Comparison of ENCODE assay signal across 22 mouse cellular contexts in genomic region chr13:102889989-102890388, GRCm38 (mm10).
A peak's percentile ranks its signal among the peaks of the same experiment; 100 is the strongest.
DNase-seq lines count a peak whose midpoint lies in the region; ATAC-seq and TF ChIP-seq lines count a peak whose summit lies in the region.
"Had no signal": no experiment of that assay in that cellular context is flagged by ENCODE, and none has a peak within 500 bp of the region (broad histone marks: within the 10 kb centered on the region; RNA-seq: fewer than 3 reads in every experiment).

No protein-coding gene starts in this region.

- peak overlapping the region; percentile 46 for H3K4me3 ChIP-seq in gastrocnemius, adult 2 months
- H3K4me3 ChIP-seq in intestine, embryonic 15.5 days (replicated peaks), result no peak overlapping the region
- H3K4me3 ChIP-seq in small intestine, adult 2 months (ENCODE audit: low read depth, low read length), result peak overlapping the region; percentile 22
- H3K4me3 ChIP-seq: forebrain, embryonic 10.5 days; layer of hippocampus, adult 2 months; limb, embryonic 12.5 days; liver, embryonic 12.5 days; midbrain, embryonic 12.5 days had no signal

- H3K36me3 ChIP-seq in intestine, embryonic 15.5 days, result no peaks in the 10 kb centered on the region
- H3K36me3 ChIP-seq in small intestine, adult 2 months (ENCODE audit: control insufficient read depth, insufficient read depth, low read length), result no peaks in the 10 kb centered on the region
- H3K36me3 ChIP-seq: forebrain, embryonic 10.5 days; limb, embryonic 12.5 days; liver, embryonic 12.5 days; midbrain, embryonic 12.5 days had no signal

- 0 out of 2 replicates have a peak overlapping the region, but pooled peaks have one; percentile 33 for H3K4me2 ChIP-seq in intestine, embryonic 15.5 days (replicated peaks)
- H3K4me2 ChIP-seq: limb, embryonic 12.5 days; liver, embryonic 12.5 days; midbrain, embryonic 12.5 days had no signal

- peaks cover 25% of the 10 kb centered on the region for H3K4me1 ChIP-seq in intestine, embryonic 15.5 days (replicated peaks)
- H3K4me1 ChIP-seq in small intestine, adult 2 months (ENCODE audit: control insufficient read depth, insufficient read depth, insufficient read length, low read length), result peaks cover 14% of the 10 kb centered on the region

- H3K27me3 ChIP-seq in intestine, embryonic 15.5 days (replicated peaks), result no peaks in the 10 kb centered on the region
- no peaks in the 10 kb centered on the region for H3K27me3 ChIP-seq in small intestine, adult 2 months (ENCODE audit: control insufficient read depth, insufficient read depth, low read length)
- H3K27me3 ChIP-seq: limb, embryonic 12.5 days; liver, embryonic 12.5 days; midbrain, embryonic 12.5 days had no signal

- 60% methylated on average over 10 of the region's 10 CpGs for WGBS in intestine, embryonic 15.5 days
- WGBS in small intestine, adult 2 months, result 25% methylated on average over 10 of the region's 10 CpGs

- no peak for TF ChIP-seq POLR2A in small intestine, adult 2 months (IDR thresholded peaks at IDR 0.05; ENCODE audit: low read depth, low read length)

- no peak for TF ChIP-seq CTCF in gastrocnemius, adult 2 months (IDR thresholded peaks at IDR 0.05)
- TF ChIP-seq CTCF in small intestine, adult 2 months (IDR thresholded peaks at IDR 0.05; ENCODE audit: extremely low read depth, insufficient read length, insufficient replicate concordance, low read depth, low read length), result no peak

- H3K27ac ChIP-seq in gastrocnemius, adult 2 months, result peak overlapping the region; percentile 59
- H3K27ac ChIP-seq in intestine, embryonic 15.5 days, result peak overlapping the region; percentile 58
- no peak overlapping the region for H3K27ac ChIP-seq in small intestine, adult 2 months (ENCODE audit: insufficient read depth, low read depth, low read length)
- H3K27ac ChIP-seq: forebrain, embryonic 10.5 days; layer of hippocampus, adult 2 months; limb, embryonic 12.5 days; liver, embryonic 12.5 days; midbrain, embryonic 12.5 days had no signal

- H3K9ac ChIP-seq in intestine, embryonic 15.5 days, result no peak overlapping the region
- H3K9ac ChIP-seq: limb, embryonic 12.5 days; liver, embryonic 12.5 days; midbrain, embryonic 12.5 days had no signal

- ATAC-seq in intestine, embryonic 15.5 days, result peak; percentile 78
- ATAC-seq: forebrain, embryonic 16.5 days; liver, embryonic 12.5 days had no signal

- no peak for DNase-seq in gastrocnemius, adult 2 months
- no peak for DNase-seq in gastrocnemius, postnatal 10 days
- peak; percentile 43 for DNase-seq in kidney, adult 9 months
- DNase-seq in kidney, postnatal 10 days, result no peak
- no peak for DNase-seq in lung, postnatal 4 days
- DNase-seq in adrenal gland, postnatal 25 days, result no peak
- DNase-seq: adrenal gland, postnatal 14 days; cerebellum, adult 8-10 months; gastrocnemius, postnatal 36 days; heart, postnatal 10 days; lung, adult 2 months; lung, postnatal 14 days; thymus, adult 18-20 months; thymus, postnatal 36 days had no signal

- intact Hi-C loops in gastrocnemius, adult 2 months (cut with DNase I), result no loop called here

- H3K9me3 ChIP-seq in intestine, embryonic 15.5 days, result no peaks in the 10 kb centered on the region
- H3K9me3 ChIP-seq: forebrain, embryonic 10.5 days; limb, embryonic 12.5 days; liver, embryonic 12.5 days; midbrain, embryonic 12.5 days had no signal
